Mouse (Mus musculus) erythroblast, embryonic 14.5 days (primary cell): Measurements from ENCODE around the gene Hnrnph1. TPM values are rescaled to one million over a fixed set of nuclear protein-coding genes. Genes with fewer than 3 reads are reported as not detected.
A peak's percentile ranks its signal among the peaks of the same experiment; 100 is the strongest.

Experiments
- H3K27me3 ChIP-seq: 2 replicates; pipeline ENCODE4 v1.6.1; 2012; ENCODE audit warnings: inconsistent platforms; ENCODE audit not compliant: control insufficient read depth
- H3K36me3 ChIP-seq: 2 replicates; pipeline ENCODE4 v1.6.1; 2012; ENCODE audit warnings: mild to moderate bottlenecking, inconsistent platforms; ENCODE audit not compliant: control insufficient read depth
- H3K4me1 ChIP-seq: 2 replicates; pipeline ENCODE4 v1.6.1; 2012; ENCODE audit warnings: inconsistent platforms; ENCODE audit not compliant: control insufficient read depth
- H3K4me3 ChIP-seq: replicated peaks from 2 replicates; pipeline ENCODE3; 2012; ENCODE audit warnings: moderate library complexity, mild to moderate bottlenecking, inconsistent platforms
- H3K9me3 ChIP-seq: 2 replicates; pipeline ENCODE4 v1.6.1; 2012; ENCODE audit warnings: low read length, inconsistent platforms, mixed read lengths; ENCODE audit not compliant: control insufficient read depth
- GATA1 ChIP-seq: IDR thresholded peaks from 2 replicates; pipeline ENCODE4 v1.6.1; 2012; ENCODE audit warnings: low read length, inconsistent platforms, mixed read lengths
- TAL1 ChIP-seq: IDR thresholded peaks from 3 replicates; pipeline ENCODE4 v1.6.1; 2012; ENCODE audit warnings: low read length, inconsistent platforms, mixed read lengths
- polyA plus RNA-seq: library from polyadenylated mRNA; stranded (reverse); fragments of >175 nt; gene quantifications from 2 replicates; pipeline ENCODE4 v1.2.3, GENCODE M21; 2012

The Hnrnph1 gene
- polyA plus RNA-seq, 1 experiment, result 16.1 TPM

DNA sequence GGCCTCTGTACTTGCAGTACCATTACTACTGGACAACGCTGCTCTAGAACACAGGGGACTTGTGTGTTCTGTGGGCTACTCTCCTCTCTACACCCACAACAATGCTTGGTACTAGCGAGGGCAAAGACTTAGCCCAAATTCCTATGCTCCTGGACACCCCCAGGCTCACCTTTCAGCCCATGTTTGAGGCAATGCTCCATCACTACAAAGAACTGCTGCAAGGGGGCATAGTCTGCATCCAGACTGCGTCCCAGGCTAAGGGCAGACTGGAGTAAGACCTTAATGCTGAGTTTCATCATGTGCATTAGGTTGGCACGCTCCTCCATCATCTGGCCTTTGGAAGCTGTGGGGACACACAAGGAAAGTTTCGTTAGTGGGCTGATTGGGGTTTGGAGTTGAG, 44.7 kb downstream of the Hnrnph1 start:
- Histone ChIP-seq H3K9me3 (no peaks in the 10 kb centered on the region), H3K36me3 (peaks cover 16% of the 10 kb centered on the region), H3K4me3 (peak overlapping the region; percentile 53), H3K4me1 (peaks cover 14% of the 10 kb centered on the region), H3K27me3 (no peaks in the 10 kb centered on the region)
- TF ChIP-seq TAL1 (no peak), GATA1 (no peak)

DNA sequence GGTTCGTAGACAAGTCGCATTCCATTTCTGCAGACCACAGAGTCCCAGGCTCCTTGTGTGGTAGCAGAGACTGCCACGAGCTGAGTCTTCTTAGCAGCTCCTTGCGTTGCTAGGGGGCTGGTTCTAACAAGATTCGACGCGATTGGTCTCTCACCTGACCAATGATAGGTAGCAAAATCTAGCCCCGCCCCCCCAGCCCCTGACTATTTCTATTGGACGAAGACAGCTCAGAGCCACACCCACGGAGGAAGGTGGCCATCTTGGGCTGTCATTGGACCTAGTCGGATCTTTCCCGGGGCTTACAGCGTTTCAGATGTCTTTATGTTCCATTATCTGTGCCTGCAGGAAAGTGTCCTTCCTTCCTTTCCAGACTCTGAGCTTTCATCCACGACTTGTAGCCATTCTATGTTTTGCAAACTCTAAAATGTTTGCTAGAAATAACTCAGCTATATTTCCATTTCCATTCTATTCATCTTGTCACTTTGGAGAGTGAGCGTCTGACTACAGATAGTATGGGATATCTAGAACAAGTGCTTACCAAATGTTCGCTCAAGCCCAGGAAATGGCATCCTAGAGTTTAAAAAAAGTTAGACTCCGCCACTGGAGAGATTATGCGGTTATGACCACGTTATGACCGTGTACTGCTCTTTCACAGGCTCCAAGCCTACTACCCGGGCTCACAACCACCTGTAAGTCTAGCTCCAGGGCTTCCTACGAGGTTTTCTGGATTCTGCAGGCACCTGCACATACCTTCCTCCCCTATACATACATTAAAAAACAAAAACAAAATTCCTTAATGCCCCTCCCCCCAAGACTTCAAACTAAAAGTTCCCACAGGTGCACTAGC, 45.4 kb downstream of the Hnrnph1 start:
- no peaks in the 10 kb centered on the region for H3K27me3 ChIP-seq
- TF ChIP-seq TAL1, result no peak
- no peak for TF ChIP-seq GATA1
- H3K4me1 ChIP-seq, result peaks cover 18% of the 10 kb centered on the region

GRCm38 (mm10) chr11:50426056-50426455, 49.3 kb downstream of the Hnrnph1 start:
- TF ChIP-seq GATA1, result no peak
- no peak for TF ChIP-seq TAL1
- no peaks in the 10 kb centered on the region for H3K9me3 ChIP-seq
- peaks cover 6% of the 10 kb centered on the region for H3K27me3 ChIP-seq
- no peak overlapping the region for H3K4me3 ChIP-seq
- no peaks in the 10 kb centered on the region for H3K36me3 ChIP-seq
- peaks cover 33% of the 10 kb centered on the region for H3K4me1 ChIP-seq

More for the DNA sequence above, 45.4 kb downstream of the Hnrnph1 start:
- Histone ChIP-seq H3K9me3 (no peaks in the 10 kb centered on the region), H3K36me3 (peaks cover 11% of the 10 kb centered on the region), H3K4me3 (peak overlapping the region; percentile 53)

- Histone ChIP-seq H3K4me1 (peaks cover 30% of the 10 kb centered on the region), H3K36me3 (no peaks in the 10 kb centered on the region), H3K9me3 (no peaks in the 10 kb centered on the region), H3K27me3 (peaks cover 6% of the 10 kb centered on the region), H3K4me3 (peak within 1 kb of the TSS; percentile 87)
- no peak for TF ChIP-seq TAL1
- no peak for TF ChIP-seq GATA1
Measured at GRCm38 (mm10) chr11:50430277-50431133, 53.7 kb downstream of the Hnrnph1 start, which contains the start of gene Rufy1. Gene Rufy1 (minus strand): TSS chr11:50431125.

DNA sequence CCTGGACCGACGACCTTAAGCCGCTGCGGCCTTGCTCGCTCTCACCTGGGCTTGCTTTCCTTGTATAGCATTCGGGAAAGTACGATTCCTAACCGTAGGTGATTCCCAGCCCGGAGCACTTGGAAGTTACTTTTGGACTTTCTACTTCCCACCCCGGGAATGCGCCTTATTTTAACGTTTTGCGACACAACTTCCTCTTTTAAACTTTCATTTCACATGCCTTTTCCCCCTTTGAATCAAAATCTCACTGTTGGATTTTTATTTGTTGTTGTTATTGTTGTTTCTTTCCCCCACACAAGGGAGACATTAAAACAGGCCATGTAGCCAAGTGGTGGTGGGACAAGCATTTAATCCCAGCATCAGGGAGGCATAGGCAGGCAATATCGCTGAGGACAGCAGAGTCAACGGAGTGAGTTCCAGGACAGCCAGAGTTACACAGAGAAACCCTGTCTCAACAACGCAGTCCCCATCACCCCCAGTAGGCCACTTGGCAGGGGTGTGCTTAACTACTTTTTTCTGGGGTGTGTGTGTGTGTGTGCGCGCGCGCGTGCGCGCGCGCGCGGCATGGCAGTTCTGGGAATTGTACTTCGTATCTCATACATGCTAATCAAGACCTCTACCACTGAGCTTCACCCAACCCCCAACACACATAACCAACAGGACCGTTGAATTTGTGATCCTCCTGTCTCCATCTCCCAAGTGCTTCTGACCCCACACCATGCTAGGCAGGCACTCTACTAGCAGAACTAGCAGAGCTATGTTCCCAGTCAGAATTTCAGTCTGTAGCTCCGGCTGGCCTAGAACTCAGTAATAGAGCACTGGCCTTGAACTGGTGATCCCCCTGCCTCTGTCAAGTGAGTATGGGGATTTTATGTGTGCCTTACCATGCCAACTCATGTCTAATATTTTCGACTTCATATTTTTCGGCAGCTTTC, 54.6 kb downstream of the Hnrnph1 start:
- H3K9me3 ChIP-seq, result no peaks in the 10 kb centered on the region
- H3K36me3 ChIP-seq, result no peaks in the 10 kb centered on the region
- TF ChIP-seq TAL1 (no peak), GATA1 (no peak)
- peaks cover 6% of the 10 kb centered on the region for H3K27me3 ChIP-seq
- H3K4me3 ChIP-seq, result peak overlapping the region; percentile 87
- peaks cover 30% of the 10 kb centered on the region for H3K4me1 ChIP-seq

GRCm38 (mm10) chr11:50432069-50432440, 55.3 kb downstream of the Hnrnph1 start:
- no peaks in the 10 kb centered on the region for H3K9me3 ChIP-seq
- H3K4me3 ChIP-seq, result peak overlapping the region; percentile 87
- TF ChIP-seq GATA1 (no peak), TAL1 (no peak)
- peaks cover 27% of the 10 kb centered on the region for H3K4me1 ChIP-seq
- peaks cover 6% of the 10 kb centered on the region for H3K27me3 ChIP-seq
- no peaks in the 10 kb centered on the region for H3K36me3 ChIP-seq

GRCm38 (mm10) chr11:50432896-50433295, 56.1 kb downstream of the Hnrnph1 start:
- TF ChIP-seq GATA1 (no peak), TAL1 (no peak)
- no peaks in the 10 kb centered on the region for H3K9me3 ChIP-seq
- H3K27me3 ChIP-seq, result peaks cover 6% of the 10 kb centered on the region
- peaks cover 22% of the 10 kb centered on the region for H3K4me1 ChIP-seq
- no peak overlapping the region for H3K4me3 ChIP-seq
- H3K36me3 ChIP-seq, result no peaks in the 10 kb centered on the region

Other genes starting within 250 kb of the Hnrnph1 start
- 1.5 and 1.6 TPM in 2 replicates for gene Tbc1d9b, start 245.6 kb upstream of the Hnrnph1 start, polyA plus RNA-seq
- 0.79 and 1.3 TPM in 2 replicates for gene Mrnip, start 202.5 kb upstream of the Hnrnph1 start, polyA plus RNA-seq
- 19.5 and 24.0 TPM in 2 replicates for gene Sqstm1, start 166.2 kb upstream of the Hnrnph1 start, polyA plus RNA-seq
- 23.6 and 24.7 TPM in 2 replicates for gene Mgat4b, start 166.1 kb upstream of the Hnrnph1 start, polyA plus RNA-seq
- gene Ltc4s, start 138.4 kb upstream of the Hnrnph1 start, polyA plus RNA-seq, result not detected in 2 replicates
- 0.47 and 0.68 TPM in 2 replicates for gene Maml1, start 84.7 kb upstream of the Hnrnph1 start, polyA plus RNA-seq
- 3.1 and 8.5 TPM in 2 replicates for gene Canx, start 51.3 kb upstream of the Hnrnph1 start, polyA plus RNA-seq
- not detected in 2 replicates for gene Cby3, start 22.5 kb upstream of the Hnrnph1 start, polyA plus RNA-seq
- gene Rufy1, start 54.1 kb downstream of the Hnrnph1 start, polyA plus RNA-seq, result 0.18 and 0.23 TPM in 2 replicates
- gene Adamts2, start 225.1 kb downstream of the Hnrnph1 start, polyA plus RNA-seq, result 0.01 TPM in 1 of 2 replicates, not detected in the other